Mouse (Mus musculus) liver (tissue): ENCODE data around the gene Gm17467.
"Not testable (repeated sequence)": the region's sequence is repeated elsewhere in the genome, so short reads cannot be mapped to it uniquely, and the experiment has no call there.

Experiments
- DNase-seq: peaks from one replicate; pipeline ENCODE4 v3.0.0-alpha.2; 2020; ENCODE audit warnings: mixed read lengths

The Gm17467 gene

GRCm38 (mm10) chrX:123704691-123705090 is at the start of gene Gm17467:
Gm17467 (minus strand) TSS chrX:123704791.
- DNase-seq = not testable (repeated sequence)
